Mouse (Mus musculus): ENCODE results near the gene Jade1. TPM values are rescaled to one million over a fixed set of nuclear protein-coding genes. Genes with fewer than 3 reads are reported as not detected.

The Jade1 gene
- 16.5 to 22.5 TPM (median 18.4 TPM) in 3 replicates for total RNA-seq (2017)

GRCm38 (mm10) chr3:41555491-41556381 is at the start of gene Jade1:
Gene Jade1, plus strand, starts transcription at chr3:41555731.
- ATAC-seq (replicated peaks; ENCODE audit: insufficient number of reproducible peaks, low FRiP score, low TSS enrichment, poor library complexity, severe bottlenecking), result no peak

- no peak for ATAC-seq (replicated peaks; ENCODE audit: insufficient number of reproducible peaks, low FRiP score, low TSS enrichment, poor library complexity, severe bottlenecking)
These were observed 46.1 kb upstream of the Jade1 start for GRCm38 (mm10) chr3:41509441-41509840.

DNA sequence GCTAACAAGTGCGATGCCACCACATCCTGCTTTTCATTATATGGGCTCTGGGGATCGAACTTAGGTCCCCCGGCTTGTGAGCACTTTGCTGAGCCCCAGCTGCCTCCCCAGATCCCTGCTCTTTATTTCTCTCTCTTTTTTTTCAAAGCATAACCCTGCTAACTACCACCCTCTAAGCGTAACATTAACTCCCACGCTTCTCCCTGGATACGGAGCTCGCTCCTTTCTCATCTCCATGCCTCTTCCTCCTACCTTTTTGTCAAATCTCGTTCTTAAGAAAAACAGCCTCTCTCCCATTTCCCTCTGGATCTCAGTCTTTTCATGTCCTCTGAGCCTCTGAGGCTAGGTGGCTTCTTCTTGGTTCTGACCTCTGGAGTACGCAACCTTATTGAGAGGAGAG is 45.3 kb upstream of the Jade1 start:
- no peak for ATAC-seq (replicated peaks; ENCODE audit: insufficient number of reproducible peaks, low FRiP score, low TSS enrichment, poor library complexity, severe bottlenecking)

- no peak for ATAC-seq (replicated peaks; ENCODE audit: insufficient number of reproducible peaks, low FRiP score, low TSS enrichment, poor library complexity, severe bottlenecking)
These were observed 44.8 kb upstream of the Jade1 start for GRCm38 (mm10) chr3:41510750-41511149.

DNA sequence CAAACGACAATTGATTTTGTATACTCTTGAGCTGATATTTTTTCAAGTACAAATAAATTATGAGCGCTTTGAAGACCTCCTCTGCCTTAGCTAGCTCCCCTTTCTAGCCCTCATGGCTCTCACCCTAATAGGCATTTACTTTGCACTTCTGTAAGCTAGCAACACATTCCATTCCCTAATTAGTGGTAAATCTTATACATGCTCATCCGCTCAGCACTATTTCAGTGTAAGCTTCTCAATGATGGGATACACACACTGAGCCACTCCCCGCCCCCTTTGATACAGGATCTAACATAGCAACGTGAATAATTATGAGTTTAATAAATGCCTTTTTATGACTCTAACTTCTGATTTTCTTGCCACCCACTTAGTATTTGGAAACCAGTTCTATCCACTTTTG is 41.5 kb upstream of the Jade1 start:
- no peak for ATAC-seq (replicated peaks; ENCODE audit: insufficient number of reproducible peaks, low FRiP score, low TSS enrichment, poor library complexity, severe bottlenecking)

DNA sequence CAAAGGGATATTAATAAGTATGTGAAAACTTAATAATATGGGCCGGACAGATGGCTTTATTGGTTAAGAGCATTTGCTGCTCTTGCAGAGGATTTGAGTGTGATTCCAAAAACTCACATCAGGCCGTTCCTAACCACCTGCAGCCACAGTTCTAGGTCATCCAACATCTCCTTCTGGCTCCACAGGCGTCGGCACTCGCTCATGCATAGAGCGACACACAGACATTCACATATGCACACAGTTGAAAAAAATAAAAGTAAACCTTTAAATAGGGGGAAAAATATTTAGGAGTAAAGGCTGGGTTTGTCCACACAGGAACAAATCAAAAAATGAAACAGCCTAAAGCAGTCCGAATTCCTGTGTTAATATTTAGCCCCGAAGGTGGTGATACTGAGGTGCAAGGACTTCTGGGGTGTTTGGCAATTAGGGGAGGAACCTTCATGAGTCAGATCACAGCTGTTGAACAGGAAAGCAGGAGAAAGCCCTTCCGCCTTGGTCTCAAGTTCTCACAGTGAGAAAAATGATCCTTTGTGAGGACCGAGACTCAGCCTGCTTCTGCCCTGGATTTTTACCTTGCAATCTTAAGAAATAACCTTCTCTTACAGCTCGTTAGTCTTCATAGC is 40.7 kb upstream of the Jade1 start:
- ATAC-seq (replicated peaks; ENCODE audit: insufficient number of reproducible peaks, low FRiP score, low TSS enrichment, poor library complexity, severe bottlenecking), result no peak

DNA sequence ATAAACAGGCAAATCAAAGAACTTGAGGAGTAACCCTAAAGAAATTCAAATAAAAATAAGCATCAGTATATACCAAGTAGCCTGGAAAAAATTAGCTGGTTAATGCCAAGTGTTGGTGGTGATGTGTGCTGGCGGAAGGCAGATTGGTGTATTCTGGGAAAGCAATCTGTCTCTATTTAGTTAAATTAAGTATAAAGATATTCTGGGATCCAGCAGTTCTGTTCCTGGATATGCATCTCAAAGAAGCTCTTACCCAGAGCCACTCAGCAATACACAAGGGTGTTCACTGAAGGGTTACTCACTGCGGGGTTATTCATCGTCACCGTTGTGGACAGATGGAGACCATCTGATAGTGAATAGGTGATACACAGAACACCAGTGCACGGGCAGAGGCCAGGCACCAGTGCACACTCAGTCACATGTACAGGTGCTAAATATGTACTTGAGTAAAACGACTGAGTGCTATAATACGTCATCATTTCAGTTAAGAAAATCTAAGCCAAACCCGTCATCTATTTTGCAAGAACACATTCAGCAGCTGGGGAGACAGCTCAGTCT is 38.5 kb upstream of the Jade1 start:
- no peak for ATAC-seq (replicated peaks; ENCODE audit: insufficient number of reproducible peaks, low FRiP score, low TSS enrichment, poor library complexity, severe bottlenecking)

GRCm38 (mm10) chr3:41520925-41521324 is 34.6 kb upstream of the Jade1 start:
- no peak for ATAC-seq (replicated peaks; ENCODE audit: insufficient number of reproducible peaks, low FRiP score, low TSS enrichment, poor library complexity, severe bottlenecking)

- ATAC-seq (replicated peaks; ENCODE audit: insufficient number of reproducible peaks, low FRiP score, low TSS enrichment, poor library complexity, severe bottlenecking), result no peak
These were observed 33.8 kb upstream of the Jade1 start for GRCm38 (mm10) chr3:41521733-41522132.

GRCm38 (mm10) chr3:41522226-41523005 is 33.1 kb upstream of the Jade1 start:
- ATAC-seq (replicated peaks; ENCODE audit: insufficient number of reproducible peaks, low FRiP score, low TSS enrichment, poor library complexity, severe bottlenecking), result no peak

- ATAC-seq (replicated peaks; ENCODE audit: insufficient number of reproducible peaks, low FRiP score, low TSS enrichment, poor library complexity, severe bottlenecking), result no peak
These were observed 32.5 kb upstream of the Jade1 start for GRCm38 (mm10) chr3:41523006-41523375.

GRCm38 (mm10) chr3:41523460-41523859 is 32.1 kb upstream of the Jade1 start:
- ATAC-seq (replicated peaks; ENCODE audit: insufficient number of reproducible peaks, low FRiP score, low TSS enrichment, poor library complexity, severe bottlenecking), result no peak

GRCm38 (mm10) chr3:41528291-41528969 is 27.1 kb upstream of the Jade1 start:
- ATAC-seq (replicated peaks; ENCODE audit: insufficient number of reproducible peaks, low FRiP score, low TSS enrichment, poor library complexity, severe bottlenecking), result no peak

- ATAC-seq (replicated peaks; ENCODE audit: insufficient number of reproducible peaks, low FRiP score, low TSS enrichment, poor library complexity, severe bottlenecking), result no peak
These were observed 25.4 kb upstream of the Jade1 start for GRCm38 (mm10) chr3:41530156-41530555.

DNA sequence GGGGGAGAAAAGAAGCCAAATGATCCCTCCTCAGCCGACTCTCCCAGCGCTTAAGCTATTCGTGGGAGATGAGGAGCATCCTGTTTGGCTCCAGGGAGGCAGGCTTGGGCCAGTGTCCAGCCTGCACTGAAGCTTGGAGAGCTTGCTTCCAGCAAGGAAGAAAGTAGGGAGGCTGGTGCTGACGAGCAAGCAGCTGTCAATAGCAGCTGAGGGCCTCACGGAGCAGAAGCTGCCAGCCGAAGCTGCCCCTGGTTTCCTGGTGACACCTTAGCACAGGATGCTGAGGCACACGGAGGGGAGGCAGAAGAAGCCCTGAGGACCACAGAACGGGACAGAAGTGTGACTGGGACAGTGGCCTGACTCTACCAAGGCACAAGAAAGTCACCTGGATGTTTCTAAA is 24.0 kb upstream of the Jade1 start:
- ATAC-seq (replicated peaks; ENCODE audit: insufficient number of reproducible peaks, low FRiP score, low TSS enrichment, poor library complexity, severe bottlenecking), result no peak

DNA sequence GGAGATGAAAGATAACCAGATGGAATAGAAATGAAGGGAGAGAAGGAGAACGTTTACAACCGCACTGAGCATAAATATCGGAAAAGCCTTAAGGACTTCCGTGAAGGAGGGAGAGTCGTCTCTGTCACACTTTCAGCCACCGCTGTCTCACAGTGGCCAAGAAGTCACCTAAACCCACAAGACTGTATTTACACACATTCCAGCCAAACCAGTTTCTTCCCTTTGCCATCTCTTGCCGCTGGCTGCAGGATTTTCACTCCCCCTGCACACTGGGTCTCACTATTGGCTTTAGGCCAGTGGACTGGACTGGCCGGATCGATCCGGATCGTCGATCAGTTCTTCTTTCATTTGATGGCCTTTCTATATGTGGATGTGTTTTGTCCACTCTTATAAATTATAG is 23.4 kb upstream of the Jade1 start:
- no peak for ATAC-seq (replicated peaks; ENCODE audit: insufficient number of reproducible peaks, low FRiP score, low TSS enrichment, poor library complexity, severe bottlenecking)

- ATAC-seq (replicated peaks; ENCODE audit: insufficient number of reproducible peaks, low FRiP score, low TSS enrichment, poor library complexity, severe bottlenecking), result no peak
These were observed 21.9 kb upstream of the Jade1 start for GRCm38 (mm10) chr3:41533660-41534059.

GRCm38 (mm10) chr3:41537957-41538356 is 17.6 kb upstream of the Jade1 start:
- ATAC-seq (replicated peaks; ENCODE audit: insufficient number of reproducible peaks, low FRiP score, low TSS enrichment, poor library complexity, severe bottlenecking), result no peak

GRCm38 (mm10) chr3:41541313-41541712 is 14.2 kb upstream of the Jade1 start:
- ATAC-seq (replicated peaks; ENCODE audit: insufficient number of reproducible peaks, low FRiP score, low TSS enrichment, poor library complexity, severe bottlenecking), result 0 out of 2 replicates have a peak, but pooled peaks have one; percentile 47
